In genomic region chr3:41530156-41530555, GRCm38 (mm10) we compare ENCODE assay signal across 24 mouse cellular contexts.
"Had no signal": no experiment of that assay in that cellular context is flagged by ENCODE, and none has a peak within 500 bp of the region (broad histone marks: within the 10 kb centered on the region; RNA-seq: fewer than 3 reads in every experiment).

No protein-coding gene starts in this region.

- H3K27ac ChIP-seq: gastrocnemius, adult 2 months; heart, embryonic 10.5 days; hindbrain, embryonic 10.5 days; hindbrain, embryonic 12.5 days; hindbrain, embryonic 14.5 days; intestine, embryonic 15.5 days; left cerebral cortex, adult 2 months; limb, embryonic 10.5 days; limb, embryonic 12.5 days had no signal

- H3K36me3 ChIP-seq: heart, embryonic 10.5 days; heart, embryonic 12.5 days; hindbrain, embryonic 10.5 days; hindbrain, embryonic 12.5 days; intestine, embryonic 15.5 days; limb, embryonic 10.5 days; limb, embryonic 12.5 days had no signal

- H3K27me3 ChIP-seq: heart, embryonic 12.5 days; hindbrain, embryonic 12.5 days; intestine, embryonic 15.5 days; limb, embryonic 12.5 days had no signal

- ATAC-seq: hindbrain, embryonic 16.5 days; inflammation-experienced regulatory T-cells, adult 6 months; intestine, embryonic 15.5 days; intestine, postnatal 0 days had no signal

- H3K4me1 ChIP-seq: hindbrain, embryonic 12.5 days had no signal

- DNase-seq: gastrocnemius, adult 2 months; gastrocnemius, postnatal 10 days; gastrocnemius, postnatal 25 days; heart, adult 18-20 months; heart, postnatal 10 days; heart, postnatal 4 days; kidney, adult 18-20 months; kidney, adult 8-10 months; kidney, postnatal 10 days; kidney, postnatal 25 days; kidney, postnatal 4 days; liver had no signal

- H3K4me3 ChIP-seq: gastrocnemius, adult 2 months; heart, embryonic 10.5 days; heart, embryonic 12.5 days; hindbrain, embryonic 10.5 days; hindbrain, embryonic 12.5 days; intestine, embryonic 15.5 days; left cerebral cortex, adult 2 months; limb, embryonic 10.5 days; limb, embryonic 12.5 days had no signal
